Mouse (Mus musculus) urinary bladder, postnatal 36 days (tissue): ENCODE results near the gene Cenpm.

Experiments used
- DNase-seq, 2 experiments: peaks; one replicate each; pipeline ENCODE4 v3.0.0; 2022; ENCODE audit warnings: low spot score in 2 of 2, mixed read lengths in 1 of 2

Gene Cenpm

GRCm38 (mm10) chr15:82196300-82196699 is 48.2 kb downstream of the Cenpm start:
- DNase-seq: no peak

- no peak for DNase-seq
These were observed 51.9 kb downstream of the Cenpm start for GRCm38 (mm10) chr15:82192617-82193016.

- DNase-seq: peak in 1 of 2 experiments; percentile 36
These were observed 55.9 kb downstream of the Cenpm start for GRCm38 (mm10) chr15:82188481-82189240.

- no peak for DNase-seq
These were observed 56.6 kb downstream of the Cenpm start for GRCm38 (mm10) chr15:82187924-82188323.

- no peak for DNase-seq
These were observed 57.1 kb downstream of the Cenpm start for GRCm38 (mm10) chr15:82187401-82187800.

GRCm38 (mm10) chr15:82186931-82187330 is 57.6 kb downstream of the Cenpm start:
- DNase-seq: no peak

GRCm38 (mm10) chr15:82186131-82186530 is 58.4 kb downstream of the Cenpm start:
- no peak for DNase-seq

GRCm38 (mm10) chr15:82185062-82185783 is 59.3 kb downstream of the Cenpm start:
- DNase-seq: no peak

GRCm38 (mm10) chr15:82184656-82185055 is 59.9 kb downstream of the Cenpm start:
- DNase-seq: no peak

GRCm38 (mm10) chr15:82184183-82184582 is 60.4 kb downstream of the Cenpm start:
- DNase-seq: no peak
